Mouse (Mus musculus) frontal cortex, adult (tissue): ENCODE data around the gene Ccr10.

Experiments
- ATAC-seq: cut with Nextera tagmentation; 2 replicates; pipeline ENCODE4 v1.9.2; 2017; ENCODE audit warnings: mild to moderate bottlenecking, moderate library complexity, mixed read lengths; ENCODE audit not compliant: low TSS enrichment

Gene Ccr10

DNA sequence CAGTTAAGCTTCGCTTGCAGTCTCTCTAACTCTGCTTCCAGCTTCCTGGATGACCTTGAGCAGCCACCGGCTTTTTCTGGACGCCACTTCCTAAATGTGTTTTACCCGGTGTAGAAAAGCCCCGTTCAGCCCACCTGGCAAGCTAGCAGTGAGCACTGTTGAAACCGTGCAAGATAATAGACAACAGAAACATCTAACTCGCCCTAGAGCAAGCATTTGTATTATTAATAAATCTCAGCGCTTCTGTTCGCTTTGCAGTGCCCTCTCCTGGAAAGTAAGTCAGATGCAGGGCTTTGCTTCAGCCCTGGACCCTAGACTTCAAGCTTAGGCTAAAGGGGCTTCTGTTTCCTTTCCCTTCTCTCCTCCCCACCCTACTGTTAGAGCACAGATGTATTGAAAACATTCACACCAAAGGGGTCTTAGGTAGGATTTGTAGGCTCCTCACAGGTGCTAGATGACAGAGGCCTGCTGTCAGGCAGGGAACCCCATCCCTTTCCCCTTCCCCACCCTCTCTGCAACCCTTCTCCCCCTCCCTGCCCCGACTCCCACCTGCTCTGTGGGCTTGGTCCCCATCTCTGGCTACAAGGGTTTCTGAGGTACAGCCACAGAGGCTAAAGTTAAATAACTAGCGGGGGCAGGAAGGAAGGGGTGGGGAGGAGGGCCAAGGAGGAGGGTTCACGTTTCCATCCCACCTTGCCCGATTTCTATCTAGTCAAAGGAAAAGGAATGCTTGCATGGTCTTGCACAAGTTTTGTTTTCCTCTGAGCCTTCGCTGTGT lies at the start of gene Ccr10:
Gene Ccr10 (minus strand): TSS at position 593 of the 778 bp plus-strand sequence.
- no peak for ATAC-seq

DNA sequence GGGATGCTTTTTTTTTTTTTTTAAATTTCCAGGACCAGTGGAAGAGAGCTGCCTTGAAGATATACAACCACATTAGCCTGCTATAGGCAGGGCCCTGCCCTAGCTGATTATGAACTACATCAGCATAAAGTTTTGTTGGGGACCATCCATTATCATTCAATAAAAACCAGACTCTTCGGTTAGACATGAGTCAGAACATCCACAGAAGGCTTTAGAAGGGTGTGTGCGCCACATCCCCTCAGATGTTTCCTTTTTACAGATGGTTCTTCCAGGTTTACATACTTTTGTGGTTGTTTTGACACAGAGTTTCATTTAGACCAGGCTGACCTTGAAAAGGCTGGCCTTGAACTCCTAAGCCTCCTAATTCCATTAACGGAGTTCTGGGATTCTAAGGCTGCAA lies 49.1 kb upstream of the Ccr10 start:
- ATAC-seq, result no peak

GRCm38 (mm10) chr11:101221306-101221986 lies 46.2 kb upstream of the Ccr10 start:
- no peak for ATAC-seq

DNA sequence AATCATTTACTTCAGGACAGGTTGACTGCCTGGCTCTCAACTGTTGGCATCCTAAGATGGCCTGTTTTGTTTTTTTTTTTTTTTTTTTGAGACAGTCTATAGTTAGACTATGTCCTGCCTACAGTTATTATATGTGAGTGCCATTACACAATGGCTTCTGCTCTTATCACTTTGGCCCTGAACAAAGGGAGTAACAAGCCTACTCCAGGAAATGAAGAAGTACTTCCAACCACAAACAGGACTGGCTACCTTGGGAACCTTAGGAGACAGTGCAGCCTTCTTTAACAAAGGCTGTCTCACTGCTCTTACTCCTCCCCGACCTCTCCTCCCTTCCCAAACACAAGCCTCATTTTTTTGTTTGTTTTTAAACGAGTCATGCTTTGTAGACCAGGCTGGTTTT lies 45.6 kb upstream of the Ccr10 start:
- no peak for ATAC-seq

DNA sequence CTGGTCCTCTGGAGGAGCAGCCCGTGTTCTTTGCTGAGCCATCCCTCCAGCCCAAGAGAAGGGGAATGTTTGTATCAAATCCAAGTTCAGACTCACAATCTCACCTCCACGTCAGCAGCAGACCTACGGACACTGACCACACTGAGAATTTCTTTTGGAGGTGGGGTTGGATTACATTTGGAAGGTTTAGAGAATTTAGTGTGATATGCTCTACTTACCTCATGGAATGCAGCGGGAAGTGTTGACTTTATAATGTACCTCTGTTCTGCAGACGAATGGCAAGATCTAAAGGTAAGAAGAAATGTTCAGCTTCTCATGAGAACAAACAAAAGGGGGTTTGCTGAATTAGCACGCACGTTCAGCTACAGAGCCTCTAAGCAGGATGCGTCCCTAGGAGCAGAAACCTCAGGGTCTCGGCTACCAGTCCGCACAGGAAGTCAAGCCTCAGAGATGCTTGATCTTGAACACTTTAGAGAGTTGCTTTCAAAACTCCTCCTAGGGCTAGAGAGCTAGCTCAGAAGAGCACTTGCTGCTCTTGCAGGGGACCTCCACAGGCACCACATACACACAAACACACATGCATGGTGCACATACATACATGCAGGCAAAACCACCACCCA lies 43.3 kb upstream of the Ccr10 start:
- ATAC-seq, result no peak

DNA sequence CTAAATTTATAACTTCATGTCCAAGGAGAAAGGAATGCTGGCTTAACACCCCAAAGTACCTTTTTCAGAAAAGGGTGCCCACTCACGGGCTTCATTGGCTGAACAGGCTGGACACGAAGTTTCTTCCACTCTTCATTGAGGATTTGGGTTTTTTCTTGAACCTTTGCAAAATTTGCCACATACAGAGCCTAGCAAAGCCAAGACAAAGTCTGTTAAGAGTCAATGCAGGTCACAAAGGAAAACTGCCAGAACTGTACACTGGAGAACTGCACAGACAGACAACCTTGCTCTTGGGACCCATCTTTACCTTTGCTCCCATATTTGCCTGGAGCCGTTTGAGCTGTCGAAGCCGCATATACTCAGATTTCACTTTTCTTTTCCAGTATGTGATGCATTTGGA lies 41.7 kb upstream of the Ccr10 start:
- no peak for ATAC-seq

GRCm38 (mm10) chr11:101211970-101212369 lies 36.7 kb upstream of the Ccr10 start:
- ATAC-seq, result peak; percentile 41; the same call in 1 of the 2 replicates

DNA sequence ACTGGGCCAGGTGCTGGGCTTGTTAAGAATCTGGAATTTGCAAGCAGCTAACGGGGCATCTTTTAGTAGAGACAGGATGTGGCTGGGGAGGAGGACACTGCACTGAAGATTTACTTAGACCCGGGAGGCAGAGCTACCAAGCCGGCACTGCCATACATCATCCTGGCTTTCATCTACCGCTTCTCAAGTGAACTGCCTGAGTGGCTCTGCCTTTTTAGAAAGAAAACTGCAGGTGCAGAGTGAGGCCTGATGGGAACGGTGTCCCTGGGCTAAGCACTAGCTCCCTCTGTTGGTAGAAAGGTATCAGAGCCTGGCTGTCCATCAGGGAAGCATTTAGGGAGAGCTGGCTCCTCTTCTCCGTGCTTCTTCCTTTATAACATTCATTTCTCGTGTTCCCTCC lies 25.7 kb upstream of the Ccr10 start:
- ATAC-seq, result peak; percentile 88

DNA sequence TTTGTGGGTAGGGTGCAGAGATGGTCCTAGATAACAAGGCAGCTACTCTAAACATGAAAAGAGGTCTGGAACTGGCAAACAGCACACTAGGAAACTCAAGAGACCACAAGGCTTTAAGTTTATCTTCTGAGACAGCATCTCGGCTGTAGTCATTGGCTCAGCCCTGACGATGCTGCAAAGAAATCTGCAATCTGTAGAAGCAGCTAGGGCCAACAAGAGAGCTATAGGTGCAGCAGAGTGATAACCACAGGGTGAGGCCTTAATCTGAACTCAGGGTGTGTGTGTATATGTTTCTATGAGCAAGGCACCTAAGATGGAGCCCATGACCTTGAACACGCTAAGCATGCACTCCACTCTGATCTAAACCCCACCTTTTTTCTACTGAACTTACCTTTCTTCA lies 24.3 kb upstream of the Ccr10 start:
- no peak for ATAC-seq

DNA sequence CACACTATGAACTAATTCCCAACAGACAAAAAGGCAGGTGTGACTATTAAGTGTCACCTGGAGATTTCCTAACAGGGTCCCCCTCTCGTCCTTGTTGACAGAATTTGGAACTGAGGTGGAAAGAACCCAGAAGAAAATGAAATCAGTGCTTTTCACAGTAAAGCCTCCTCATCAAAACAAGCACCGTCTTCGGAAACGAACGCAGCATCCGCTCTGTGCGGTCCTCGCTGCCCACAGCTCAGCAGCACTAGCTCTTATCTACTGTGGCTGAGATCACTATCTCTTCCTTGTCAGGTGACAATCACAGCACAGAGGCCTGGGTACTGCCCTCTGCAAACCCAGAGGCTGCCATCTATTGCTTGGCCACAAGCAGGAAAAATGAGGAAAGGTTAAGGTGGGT lies 20.9 kb upstream of the Ccr10 start:
- no peak for ATAC-seq

DNA sequence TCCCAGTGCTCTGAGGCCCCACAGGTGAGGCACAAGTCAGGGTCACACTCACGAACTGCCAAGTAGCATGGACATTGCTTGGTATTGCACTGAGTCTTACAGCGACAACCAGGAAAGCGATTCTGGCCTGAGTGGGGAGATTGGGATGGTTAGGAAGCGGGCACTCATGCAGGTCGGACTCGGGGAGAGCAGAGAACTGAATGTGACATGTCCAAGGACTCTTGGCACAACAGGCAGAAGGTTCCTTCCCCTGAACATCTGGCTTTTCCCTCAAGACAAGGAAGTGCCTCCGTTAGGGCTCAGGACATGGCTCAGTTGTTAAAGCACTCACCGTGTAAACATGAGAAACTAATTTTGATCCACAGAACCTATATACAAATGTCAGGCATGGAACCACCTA lies 20.3 kb upstream of the Ccr10 start:
- ATAC-seq, result no peak

DNA sequence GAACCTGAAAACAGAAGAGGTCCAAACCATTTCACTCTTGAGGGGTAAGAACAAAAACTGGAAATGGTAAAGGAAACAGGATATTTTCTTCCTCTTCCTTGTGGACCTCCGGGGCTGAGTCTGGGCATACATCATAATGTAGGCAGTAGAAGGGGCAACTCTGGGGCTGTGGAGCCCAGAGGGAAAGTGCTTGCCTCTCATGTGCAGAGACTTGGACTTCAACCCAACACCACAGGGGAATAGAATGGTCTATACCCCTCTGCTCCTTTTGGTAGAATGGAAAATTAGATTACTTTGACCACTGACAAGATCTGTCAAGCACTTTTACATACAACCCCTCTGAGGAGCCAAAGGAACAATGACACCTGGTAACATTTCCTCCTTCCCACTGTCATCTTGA lies 19.9 kb upstream of the Ccr10 start:
- ATAC-seq, result no peak

DNA sequence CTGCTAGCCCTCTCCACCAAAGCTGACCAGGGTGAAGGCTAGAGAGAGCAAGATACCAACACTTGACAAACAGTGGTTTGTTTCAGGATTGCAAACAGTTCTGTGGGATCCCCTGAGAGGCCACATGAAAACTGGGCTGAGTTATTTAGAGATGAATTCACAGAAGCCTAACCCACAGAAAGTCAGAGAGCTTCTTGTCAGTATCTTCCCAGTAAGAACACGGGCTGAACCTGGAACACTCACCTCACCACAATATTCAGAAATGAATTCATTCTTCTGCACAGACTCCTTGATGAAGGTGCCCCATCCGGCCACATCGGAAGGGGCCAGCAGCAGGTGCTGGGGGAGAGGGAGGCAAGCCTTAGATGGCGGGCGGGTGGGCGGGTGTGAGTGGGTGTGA lies 19.4 kb upstream of the Ccr10 start:
- ATAC-seq, result no peak

GRCm38 (mm10) chr11:101194137-101194536 lies 18.9 kb upstream of the Ccr10 start:
- ATAC-seq, result no peak

DNA sequence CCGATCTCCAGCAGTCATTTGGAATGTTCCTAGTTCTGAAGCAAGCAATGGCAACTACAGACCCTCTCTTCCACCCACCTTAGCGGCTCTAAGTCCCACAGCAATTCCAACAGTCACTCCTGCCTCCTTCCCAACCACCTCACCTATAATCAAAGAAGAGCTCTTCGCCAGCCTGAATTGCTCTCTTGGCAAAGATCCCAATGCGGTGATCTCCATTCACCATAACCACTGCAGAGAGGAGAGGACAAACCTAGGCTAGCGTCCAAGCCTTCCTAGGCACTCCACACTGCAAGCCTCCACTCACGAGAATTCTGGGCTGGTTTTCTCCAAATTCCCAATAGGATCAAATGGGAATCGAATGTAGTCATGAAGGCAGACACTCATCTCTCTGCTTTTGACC lies 17.8 kb upstream of the Ccr10 start:
- ATAC-seq, result no peak

- no peak for ATAC-seq
Observed at GRCm38 (mm10) chr11:101192646-101193045, 17.4 kb upstream of the Ccr10 start.

DNA sequence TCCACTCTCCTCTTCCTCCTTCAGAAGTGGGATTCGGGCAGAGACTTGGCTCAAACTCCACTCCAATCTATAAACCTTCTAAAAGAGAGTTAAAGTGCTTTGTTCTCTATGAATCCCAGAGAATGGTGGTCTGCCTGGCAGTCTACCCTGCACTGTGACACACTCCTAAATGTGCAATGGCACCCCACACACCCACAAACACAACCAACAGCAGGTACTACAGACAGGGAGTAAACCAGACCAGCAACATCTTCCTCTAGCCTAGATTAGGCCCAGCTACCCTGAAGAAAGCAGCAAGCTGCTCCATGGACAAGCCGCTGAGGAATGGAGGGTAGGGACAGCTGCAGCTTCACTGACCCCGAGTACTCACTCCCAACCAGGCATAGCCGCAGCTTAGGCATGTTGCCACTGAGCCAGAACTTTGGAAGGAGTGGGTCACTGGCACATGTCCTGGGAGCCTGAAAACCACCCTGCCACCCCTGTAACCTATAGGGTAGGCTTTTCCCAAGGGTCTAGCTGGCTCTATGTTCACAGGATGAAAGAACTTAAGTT lies 16.8 kb upstream of the Ccr10 start:
- no peak for ATAC-seq

DNA sequence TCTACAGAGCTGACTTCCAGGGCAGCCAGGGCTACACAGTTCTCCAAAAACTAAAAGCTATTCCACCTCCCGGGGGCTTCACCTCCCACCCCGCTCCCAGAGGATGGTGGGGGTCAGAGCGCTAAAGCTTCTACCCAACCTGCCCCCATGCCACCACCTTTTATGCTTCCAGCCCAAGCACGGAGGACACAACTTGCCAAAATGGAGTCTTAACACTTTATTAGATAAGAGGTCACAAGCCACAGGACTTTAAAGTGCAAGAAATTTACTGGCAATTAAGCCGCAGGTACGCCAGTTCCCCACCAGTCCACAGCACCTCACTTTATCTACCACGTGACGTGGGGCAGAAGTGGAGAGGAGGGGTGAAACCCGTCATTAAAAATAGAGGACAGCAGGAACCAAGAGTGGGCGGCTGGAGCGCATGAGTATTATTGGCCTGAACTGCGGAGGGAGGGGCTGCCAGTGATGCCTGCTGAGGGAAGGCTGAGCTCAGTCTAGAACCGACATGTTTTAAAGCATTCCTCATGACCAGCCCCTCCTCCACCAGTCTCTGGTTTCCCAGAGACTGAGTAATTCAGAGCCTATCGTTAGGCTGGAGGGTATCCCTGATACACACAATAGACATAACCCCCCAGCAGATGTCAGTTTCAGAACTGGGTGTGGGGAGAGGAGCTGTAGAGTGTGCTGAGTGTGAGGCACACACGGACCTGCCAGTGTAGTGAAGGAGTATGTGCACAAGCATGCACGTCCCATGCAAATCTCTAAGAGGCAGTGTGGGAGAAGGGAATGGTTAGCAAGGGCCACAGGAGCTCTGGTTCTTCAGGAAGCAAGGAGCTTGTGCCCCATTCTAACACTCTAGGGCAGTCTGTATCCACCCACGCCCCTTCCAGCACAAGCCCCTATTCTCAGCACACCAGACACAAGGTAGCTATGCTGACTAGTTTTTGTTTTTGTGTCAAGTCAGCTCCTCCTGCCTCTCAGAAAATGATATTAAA lies 16.0 kb upstream of the Ccr10 start:
- ATAC-seq, result peak; percentile 16; the same call in 1 of the 2 replicates

DNA sequence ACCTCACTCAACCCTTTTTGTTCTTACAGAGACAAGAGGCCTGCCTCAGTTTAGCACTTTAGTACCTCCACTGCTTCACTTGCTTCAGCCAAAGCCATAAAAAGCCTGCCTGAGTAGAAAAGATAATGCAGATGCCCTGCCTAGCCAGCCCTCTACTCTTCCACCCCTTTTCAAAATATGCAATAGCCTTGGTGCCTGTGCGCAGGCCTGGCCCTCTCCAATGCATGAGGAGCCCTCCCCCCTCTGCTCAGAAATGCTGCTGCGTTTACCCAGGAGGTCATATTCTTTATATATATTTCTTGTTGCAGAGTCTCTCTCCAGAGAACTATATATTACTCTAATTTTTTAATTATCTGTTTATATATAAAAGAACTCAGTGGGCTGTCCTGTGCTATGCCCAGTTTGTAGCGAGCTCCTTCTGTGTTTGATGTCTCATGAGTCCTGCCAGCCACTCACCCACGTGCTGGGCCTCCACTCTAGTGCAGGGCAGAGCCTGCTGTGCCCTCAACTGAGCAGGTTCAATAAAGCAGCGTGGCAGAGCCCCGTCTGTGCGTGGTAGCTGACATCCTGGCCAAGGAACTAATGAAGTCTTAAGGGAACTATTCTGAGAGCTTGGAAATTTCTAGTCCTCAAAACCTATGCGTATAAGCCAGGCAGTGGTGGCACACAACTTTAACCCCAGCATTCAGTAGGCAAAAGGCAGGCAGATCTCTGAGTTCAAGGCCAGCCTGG lies 15.1 kb upstream of the Ccr10 start:
- ATAC-seq, result no peak

- peak; percentile 42; the same call in 1 of the 2 replicates for ATAC-seq
Observed at GRCm38 (mm10) chr11:101189495-101190180, 14.4 kb upstream of the Ccr10 start.
